Mouse (Mus musculus): ENCODE data around the gene BC003965. TPM values are rescaled to one million over a fixed set of nuclear protein-coding genes. Genes with fewer than 3 reads are reported as not detected.

BC003965 gene
- polyA plus RNA-seq, 1 experiment from 2014 or later = 14.8 TPM

GRCm38 (mm10) chr17:25183232-25183631 lies 1.1 kb upstream of the BC003965 start:
- no peak for DNase-seq (ENCODE audit: low read depth, low spot score)
- no peak for ATAC-seq
- in situ Hi-C loops (cut with MboI; ENCODE audit: low pct_unique_long_range_greater_than_20kb) = no loop called here
- CTCF ChIA-PET = no interaction called here
- TF ChIP-seq CTCF (IDR thresholded peaks at IDR 0.05) = no peak
- POLR2A ChIA-PET = interaction anchor here (0.6 to 1.2 kb wide), 2 partner anchors 16 to 80 kb away, joined by 3 read pairs; no protein-coding TSS in a partner anchor
- peaks cover 6% of the 10 kb centered on the region for H3K27me3 ChIP-seq

- ATAC-seq (no peak), DNase-seq (ENCODE audit: low read depth, low spot score) (no peak)
- in situ Hi-C loops (cut with MboI; ENCODE audit: low pct_unique_long_range_greater_than_20kb) = no loop called here
- TF ChIP-seq CTCF (IDR thresholded peaks at IDR 0.05) = no peak
- ChIA-PET POLR2A (interaction anchor here (1.6 kb wide), 1 partner anchor 57 kb away, joined by 4 read pairs; no protein-coding TSS in a partner anchor), CTCF (interaction anchor here (1.1 kb wide), 1 partner anchor 22 kb away, joined by 3 read pairs; the partner anchor contains the start of gene Ccdc154)
- H3K27me3 ChIP-seq = peaks cover 3% of the 10 kb centered on the region
These were observed 607 bp downstream of the BC003965 start for GRCm38 (mm10) chr17:25184961-25185360.

- in situ Hi-C loops (cut with MboI; ENCODE audit: low pct_unique_long_range_greater_than_20kb) = no loop called here
- CTCF ChIA-PET = no interaction called here
- ATAC-seq = no peak
- TF ChIP-seq CTCF (IDR thresholded peaks at IDR 0.05) = no peak
- POLR2A ChIA-PET = interaction anchor here (0.6 kb wide), 1 partner anchor 384 kb away, joined by 4 read pairs; no protein-coding TSS in a partner anchor
- no peak for DNase-seq (ENCODE audit: low read depth, low spot score)
- H3K27me3 ChIP-seq = no peaks in the 10 kb centered on the region
These were observed 3.4 kb downstream of the BC003965 start for GRCm38 (mm10) chr17:25187784-25188149.

GRCm38 (mm10) chr17:25188150-25189031 lies 4.0 kb downstream of the BC003965 start, which contains the start of gene Unkl:
TSS of gene Unkl (plus strand) at chr17:25188397.
- ChIA-PET CTCF (no interaction called here), POLR2A (interaction anchor here (0.6 kb wide), 1 partner anchor 383 kb away, joined by 4 read pairs; no protein-coding TSS in a partner anchor)
- H3K27me3 ChIP-seq = no peaks in the 10 kb centered on the region
- no peak for TF ChIP-seq CTCF (IDR thresholded peaks at IDR 0.05)
- ATAC-seq = peak; percentile 16
- in situ Hi-C loops (cut with MboI; ENCODE audit: low pct_unique_long_range_greater_than_20kb) = no loop called here
- DNase-seq (ENCODE audit: low read depth, low spot score) = no peak

GRCm38 (mm10) chr17:25189091-25189490 lies 4.7 kb downstream of the BC003965 start:
- DNase-seq (ENCODE audit: low read depth, low spot score) (no peak), ATAC-seq (no peak)
- ChIA-PET POLR2A (no interaction called here), CTCF (no interaction called here)
- no peak for TF ChIP-seq CTCF (IDR thresholded peaks at IDR 0.05)
- in situ Hi-C loops (cut with MboI; ENCODE audit: low pct_unique_long_range_greater_than_20kb) = no loop called here
- no peaks in the 10 kb centered on the region for H3K27me3 ChIP-seq

GRCm38 (mm10) chr17:25202401-25202800 lies 18.0 kb downstream of the BC003965 start:
- ChIA-PET POLR2A (no interaction called here), CTCF (no interaction called here)
- H3K27me3 ChIP-seq = no peaks in the 10 kb centered on the region
- no peak for TF ChIP-seq CTCF (IDR thresholded peaks at IDR 0.05)
- in situ Hi-C loops (cut with MboI; ENCODE audit: low pct_unique_long_range_greater_than_20kb) = no loop called here
- DNase-seq (ENCODE audit: low read depth, low spot score) (no peak), ATAC-seq (no peak)

GRCm38 (mm10) chr17:25210006-25210405 lies 25.7 kb downstream of the BC003965 start:
- in situ Hi-C loops (cut with MboI; ENCODE audit: low pct_unique_long_range_greater_than_20kb) = no loop called here
- ATAC-seq (no peak), DNase-seq (ENCODE audit: low read depth, low spot score) (no peak)
- ChIA-PET POLR2A (no interaction called here), CTCF (no interaction called here)
- no peaks in the 10 kb centered on the region for H3K27me3 ChIP-seq
- no peak for TF ChIP-seq CTCF (IDR thresholded peaks at IDR 0.05)

- in situ Hi-C loops (cut with MboI; ENCODE audit: low pct_unique_long_range_greater_than_20kb) = no loop called here
- CTCF ChIA-PET = no interaction called here
- DNase-seq (ENCODE audit: low read depth, low spot score) (no peak), ATAC-seq (no peak)
- H3K27me3 ChIP-seq = no peaks in the 10 kb centered on the region
- no peak for TF ChIP-seq CTCF (IDR thresholded peaks at IDR 0.05)
- POLR2A ChIA-PET = no interaction called here
These were observed 26.5 kb downstream of the BC003965 start for GRCm38 (mm10) chr17:25210680-25211466.

GRCm38 (mm10) chr17:25211705-25212104 lies 27.4 kb downstream of the BC003965 start:
- DNase-seq (ENCODE audit: low read depth, low spot score) (no peak), ATAC-seq (no peak)
- in situ Hi-C loops (cut with MboI; ENCODE audit: low pct_unique_long_range_greater_than_20kb) = no loop called here

GRCm38 (mm10) chr17:25215431-25215830 lies 31.1 kb downstream of the BC003965 start:
- in situ Hi-C loops (cut with MboI; ENCODE audit: low pct_unique_long_range_greater_than_20kb) = no loop called here
- TF ChIP-seq CTCF (IDR thresholded peaks at IDR 0.05) = no peak
- H3K27me3 ChIP-seq = no peaks in the 10 kb centered on the region
- ChIA-PET POLR2A (no interaction called here), CTCF (no interaction called here)
- no peak for DNase-seq (ENCODE audit: low read depth, low spot score)
- no peak for ATAC-seq

More at GRCm38 (mm10) chr17:25211705-25212104, 27.4 kb downstream of the BC003965 start:
- ChIA-PET POLR2A (no interaction called here), CTCF (no interaction called here)
- H3K27me3 ChIP-seq = no peaks in the 10 kb centered on the region
- TF ChIP-seq CTCF (IDR thresholded peaks at IDR 0.05) = no peak

- in situ Hi-C loops (cut with MboI; ENCODE audit: low pct_unique_long_range_greater_than_20kb) = no loop called here
- ChIA-PET POLR2A (interaction anchor here (0.5 kb wide), 1 partner anchor 495 kb away, joined by 3 read pairs; the partner anchor contains the start of gene Ndufb10), CTCF (no interaction called here)
These were observed 34.6 kb downstream of the BC003965 start for GRCm38 (mm10) chr17:25218967-25219366.

More at GRCm38 (mm10) chr17:25218967-25219366, 34.6 kb downstream of the BC003965 start:
- DNase-seq (ENCODE audit: low read depth, low spot score) (no peak), ATAC-seq (no peak)
- no peak for TF ChIP-seq CTCF (IDR thresholded peaks at IDR 0.05)
- H3K27me3 ChIP-seq = no peaks in the 10 kb centered on the region

Measured in Patski (cell line).